Mouse (Mus musculus): Measurements from ENCODE around the gene Ppp1r13b. TPM values are rescaled to one million over a fixed set of nuclear protein-coding genes. Genes with fewer than 3 reads are reported as not detected.

Gene Ppp1r13b
- polyA plus RNA-seq, 1 experiment: 13.8 TPM

- DNase-seq (ENCODE audit: low read depth in 1 of 2, low spot score in 2 of 2): no peak
- peaks cover 50% of the 10 kb centered on the region for H3K36me3 ChIP-seq (ENCODE audit: control insufficient read depth, insufficient read depth, low read length)
- H3K4me3 ChIP-seq (ENCODE audit: extremely low read depth, insufficient read depth, insufficient read length): no peak overlapping the region
- no peak for TF ChIP-seq CTCF (IDR thresholded peaks at IDR 0.05; ENCODE audit: extremely low read depth, insufficient read depth, insufficient read length, insufficient replicate concordance)
- no peak for TF ChIP-seq POLR2A (IDR thresholded peaks at IDR 0.05; ENCODE audit: low read depth, low read length)
- 90% methylated on average over 5 of the region's 5 CpGs for WGBS
- no peak overlapping the region for H3K27ac ChIP-seq (ENCODE audit: insufficient read depth, low read length)
- no peaks in the 10 kb centered on the region for H3K27me3 ChIP-seq (ENCODE audit: control insufficient read depth, insufficient read depth, low read length)
- H3K4me1 ChIP-seq (ENCODE audit: control insufficient read depth, insufficient read depth, insufficient read length): no peaks in the 10 kb centered on the region
Measured at GRCm38 (mm10) chr12:111832643-111833042, 75.3 kb downstream of the Ppp1r13b start.

GRCm38 (mm10) chr12:111830375-111830774 is 77.5 kb downstream of the Ppp1r13b start:
- DNase-seq (ENCODE audit: low read depth in 1 of 2, low spot score in 2 of 2): no peak
- Histone ChIP-seq H3K36me3 (ENCODE audit: control insufficient read depth, insufficient read depth, low read length) (peaks cover 54% of the 10 kb centered on the region), H3K27ac (ENCODE audit: insufficient read depth, low read length) (no peak overlapping the region), H3K4me3 (ENCODE audit: extremely low read depth, insufficient read depth, insufficient read length) (no peak overlapping the region), H3K27me3 (ENCODE audit: control insufficient read depth, insufficient read depth, low read length) (no peaks in the 10 kb centered on the region), H3K4me1 (ENCODE audit: control insufficient read depth, insufficient read depth, insufficient read length) (no peaks in the 10 kb centered on the region)
- 50% methylated on average over 10 of the region's 10 CpGs for WGBS
- TF ChIP-seq CTCF (IDR thresholded peaks at IDR 0.05; ENCODE audit: extremely low read depth, insufficient read depth, insufficient read length, insufficient replicate concordance): no peak
- no peak for TF ChIP-seq POLR2A (IDR thresholded peaks at IDR 0.05; ENCODE audit: low read depth, low read length)

GRCm38 (mm10) chr12:111829954-111830353 is 78.0 kb downstream of the Ppp1r13b start:
- no peak overlapping the region for H3K27ac ChIP-seq (ENCODE audit: insufficient read depth, low read length)
- 96% methylated on average over 9 of the region's 9 CpGs for WGBS
- peaks cover 53% of the 10 kb centered on the region for H3K36me3 ChIP-seq (ENCODE audit: control insufficient read depth, insufficient read depth, low read length)
- no peaks in the 10 kb centered on the region for H3K4me1 ChIP-seq (ENCODE audit: control insufficient read depth, insufficient read depth, insufficient read length)
- DNase-seq (ENCODE audit: low read depth in 1 of 2, low spot score in 2 of 2): no peak
- no peak overlapping the region for H3K4me3 ChIP-seq (ENCODE audit: extremely low read depth, insufficient read depth, insufficient read length)
- H3K27me3 ChIP-seq (ENCODE audit: control insufficient read depth, insufficient read depth, low read length): no peaks in the 10 kb centered on the region
- TF ChIP-seq CTCF (IDR thresholded peaks at IDR 0.05; ENCODE audit: extremely low read depth, insufficient read depth, insufficient read length, insufficient replicate concordance) (no peak), POLR2A (IDR thresholded peaks at IDR 0.05; ENCODE audit: low read depth, low read length) (no peak)

- H3K27ac ChIP-seq (ENCODE audit: insufficient read depth, low read length): no peak overlapping the region
- WGBS: 64% methylated on average over 5 of the region's 5 CpGs
- H3K27me3 ChIP-seq (ENCODE audit: control insufficient read depth, insufficient read depth, low read length): no peaks in the 10 kb centered on the region
- TF ChIP-seq POLR2A (IDR thresholded peaks at IDR 0.05; ENCODE audit: low read depth, low read length) (no peak), CTCF (IDR thresholded peaks at IDR 0.05; ENCODE audit: extremely low read depth, insufficient read depth, insufficient read length, insufficient replicate concordance) (no peak)
- DNase-seq (ENCODE audit: low read depth in 1 of 2, low spot score in 2 of 2): no peak
- peaks cover 50% of the 10 kb centered on the region for H3K36me3 ChIP-seq (ENCODE audit: control insufficient read depth, insufficient read depth, low read length)
- H3K4me1 ChIP-seq (ENCODE audit: control insufficient read depth, insufficient read depth, insufficient read length): no peaks in the 10 kb centered on the region
- H3K4me3 ChIP-seq (ENCODE audit: extremely low read depth, insufficient read depth, insufficient read length): no peak overlapping the region
Measured at GRCm38 (mm10) chr12:111829447-111829846, 78.5 kb downstream of the Ppp1r13b start.

GRCm38 (mm10) chr12:111827556-111827955 is 80.4 kb downstream of the Ppp1r13b start:
- no peak for TF ChIP-seq CTCF (IDR thresholded peaks at IDR 0.05; ENCODE audit: extremely low read depth, insufficient read depth, insufficient read length, insufficient replicate concordance)
- no peak for TF ChIP-seq POLR2A (IDR thresholded peaks at IDR 0.05; ENCODE audit: low read depth, low read length)
- WGBS: 96% methylated on average over 12 of the region's 12 CpGs
- Histone ChIP-seq H3K4me3 (ENCODE audit: extremely low read depth, insufficient read depth, insufficient read length) (no peak overlapping the region), H3K36me3 (ENCODE audit: control insufficient read depth, insufficient read depth, low read length) (peaks cover 32% of the 10 kb centered on the region), H3K27ac (ENCODE audit: insufficient read depth, low read length) (no peak overlapping the region), H3K27me3 (ENCODE audit: control insufficient read depth, insufficient read depth, low read length) (no peaks in the 10 kb centered on the region), H3K4me1 (ENCODE audit: control insufficient read depth, insufficient read depth, insufficient read length) (no peaks in the 10 kb centered on the region)
- no peak for DNase-seq (ENCODE audit: low read depth in 1 of 2, low spot score in 2 of 2)

- no peak for DNase-seq (ENCODE audit: low read depth in 1 of 2, low spot score in 2 of 2)
- Histone ChIP-seq H3K4me3 (ENCODE audit: extremely low read depth, insufficient read depth, insufficient read length) (no peak overlapping the region), H3K27ac (ENCODE audit: insufficient read depth, low read length) (no peak overlapping the region), H3K4me1 (ENCODE audit: control insufficient read depth, insufficient read depth, insufficient read length) (no peaks in the 10 kb centered on the region), H3K36me3 (ENCODE audit: control insufficient read depth, insufficient read depth, low read length) (peaks cover 5% of the 10 kb centered on the region), H3K27me3 (ENCODE audit: control insufficient read depth, insufficient read depth, low read length) (no peaks in the 10 kb centered on the region)
- no peak for TF ChIP-seq CTCF (IDR thresholded peaks at IDR 0.05; ENCODE audit: extremely low read depth, insufficient read depth, insufficient read length, insufficient replicate concordance)
- no peak for TF ChIP-seq POLR2A (IDR thresholded peaks at IDR 0.05; ENCODE audit: low read depth, low read length)
- WGBS: 81% methylated on average over 4 of the region's 4 CpGs
Measured at GRCm38 (mm10) chr12:111821931-111822330, 86.0 kb downstream of the Ppp1r13b start.

GRCm38 (mm10) chr12:111820708-111821107 is 87.2 kb downstream of the Ppp1r13b start:
- H3K36me3 ChIP-seq (ENCODE audit: control insufficient read depth, insufficient read depth, low read length): no peaks in the 10 kb centered on the region

More at GRCm38 (mm10) chr12:111820708-111821107, 87.2 kb downstream of the Ppp1r13b start:
- no peak overlapping the region for H3K27ac ChIP-seq (ENCODE audit: insufficient read depth, low read length)
- H3K27me3 ChIP-seq (ENCODE audit: control insufficient read depth, insufficient read depth, low read length): no peaks in the 10 kb centered on the region
- no peak for DNase-seq (ENCODE audit: low read depth in 1 of 2, low spot score in 2 of 2)
- WGBS: 78% methylated on average over 7 of the region's 7 CpGs
- no peaks in the 10 kb centered on the region for H3K4me1 ChIP-seq (ENCODE audit: control insufficient read depth, insufficient read depth, insufficient read length)
- no peak for TF ChIP-seq CTCF (IDR thresholded peaks at IDR 0.05; ENCODE audit: extremely low read depth, insufficient read depth, insufficient read length, insufficient replicate concordance)
- no peak for TF ChIP-seq POLR2A (IDR thresholded peaks at IDR 0.05; ENCODE audit: low read depth, low read length)
- H3K4me3 ChIP-seq (ENCODE audit: extremely low read depth, insufficient read depth, insufficient read length): no peak overlapping the region
